Comparison of ENCODE assay signal across 21 mouse cellular contexts in the genomic region with DNA sequence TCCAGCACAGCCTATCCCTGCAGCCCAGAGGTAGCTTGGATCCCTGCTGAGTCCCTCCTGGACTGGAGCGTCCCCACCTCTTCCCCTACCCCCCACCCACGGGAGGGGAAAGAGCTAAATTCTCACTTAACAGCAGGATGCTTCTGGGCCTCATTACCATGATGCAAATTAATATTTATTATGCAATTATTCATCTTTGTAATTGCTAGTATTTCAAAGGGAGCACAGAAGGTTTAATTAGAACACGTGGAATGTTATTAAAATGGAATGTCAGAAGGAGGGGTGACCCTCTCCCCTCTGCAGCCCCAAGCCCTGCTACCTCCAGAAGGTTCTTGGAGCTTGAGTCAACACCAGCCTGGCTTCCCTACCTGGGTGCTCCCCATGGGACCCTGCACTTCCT. TPM values are rescaled to one million over a fixed set of nuclear protein-coding genes. Genes with fewer than 3 reads are reported as not detected.
DNase-seq lines count a peak whose midpoint lies in the region; ATAC-seq lines count a peak whose summit lies in the region.
"Had no signal": no experiment of that assay in that cellular context is flagged by ENCODE, and none has a peak within 500 bp of the region (broad histone marks: within the 10 kb centered on the region; RNA-seq: fewer than 3 reads in every experiment).

No protein-coding gene starts in this region.

- H3K27me3 ChIP-seq in forebrain, embryonic 12.5 days, result peaks cover 19% of the 10 kb centered on the region
- H3K27me3 ChIP-seq in forebrain, embryonic 10.5 days (ENCODE audit: poor library complexity, severe bottlenecking), result peaks cover 49% of the 10 kb centered on the region
- H3K27me3 ChIP-seq in hindbrain, embryonic 14.5 days (ENCODE audit: control insufficient read depth, insufficient read depth, low read length), result no peaks in the 10 kb centered on the region
- H3K27me3 ChIP-seq in hindbrain, embryonic 16.5 days (replicated peaks; ENCODE audit: control insufficient read depth, insufficient read depth, low read length), result 0 out of 2 replicates have a peak, but pooled peaks cover 6% of the 10 kb centered on the region
- peaks cover 6% of the 10 kb centered on the region for H3K27me3 ChIP-seq in midbrain, embryonic 16.5 days (ENCODE audit: control insufficient read depth, insufficient read depth, low read depth, low read length)
- H3K27me3 ChIP-seq in midbrain, embryonic 10.5 days (ENCODE audit: low read depth, poor library complexity, severe bottlenecking), result peaks cover 41% of the 10 kb centered on the region

- DNase-seq in forebrain, embryonic 10.5 days (ENCODE audit: extremely low spot score, low spot score), result no peak
- no peak for DNase-seq in hindbrain, embryonic 14.5 days (ENCODE audit: low spot score)
- DNase-seq in midbrain, embryonic 10.5 days (ENCODE audit: low spot score), result no peak
- DNase-seq in thymus, postnatal 0 days (ENCODE audit: low spot score), result no peak
- DNase-seq: adrenal gland, postnatal 14 days; B cell, adult 2 months; cerebellum, adult 18-20 months; cerebellum, adult 9-11 months; gastrocnemius, postnatal 14 days; heart, adult 2 months; heart, postnatal 14 days; kidney, adult 2 months had no signal

- H3K36me3 ChIP-seq in forebrain, embryonic 12.5 days (replicated peaks), result no peaks in the 10 kb centered on the region
- H3K36me3 ChIP-seq in forebrain, embryonic 10.5 days (replicated peaks), result no peaks in the 10 kb centered on the region
- H3K36me3 ChIP-seq in hindbrain, embryonic 14.5 days (replicated peaks; ENCODE audit: control insufficient read depth, insufficient read depth), result no peaks in the 10 kb centered on the region
- no peaks in the 10 kb centered on the region for H3K36me3 ChIP-seq in hindbrain, embryonic 16.5 days (ENCODE audit: control insufficient read depth, insufficient read depth, low read length)
- H3K36me3 ChIP-seq in midbrain, embryonic 16.5 days (ENCODE audit: control insufficient read depth, insufficient read depth, low read length), result no peaks in the 10 kb centered on the region
- H3K36me3 ChIP-seq in midbrain, embryonic 10.5 days, result 0 out of 2 replicates have a peak, but pooled peaks cover 3% of the 10 kb centered on the region
- H3K36me3 ChIP-seq: embryonic facial prominence, embryonic 10.5 days; G1E; heart, embryonic 15.5 days had no signal

- peaks cover 44% of the 10 kb centered on the region for H3K4me1 ChIP-seq in forebrain, embryonic 12.5 days
- peaks cover 37% of the 10 kb centered on the region for H3K4me1 ChIP-seq in forebrain, embryonic 10.5 days
- H3K4me1 ChIP-seq in hindbrain, embryonic 14.5 days (replicated peaks; ENCODE audit: control insufficient read depth, insufficient read depth, low read length), result peaks cover 10% of the 10 kb centered on the region
- peaks cover 15% of the 10 kb centered on the region for H3K4me1 ChIP-seq in hindbrain, embryonic 16.5 days (ENCODE audit: control insufficient read depth, insufficient read depth, low read depth, low read length)
- H3K4me1 ChIP-seq in midbrain, embryonic 16.5 days (ENCODE audit: control insufficient read depth, insufficient read depth, low read length), result peaks cover 12% of the 10 kb centered on the region
- H3K4me1 ChIP-seq in midbrain, embryonic 10.5 days, result peaks cover 24% of the 10 kb centered on the region

- no peaks in the 10 kb centered on the region for H3K9me3 ChIP-seq in forebrain, embryonic 12.5 days
- peaks cover 13% of the 10 kb centered on the region for H3K9me3 ChIP-seq in forebrain, embryonic 10.5 days
- no peaks in the 10 kb centered on the region for H3K9me3 ChIP-seq in hindbrain, embryonic 14.5 days (ENCODE audit: control insufficient read depth, low read length)
- H3K9me3 ChIP-seq in hindbrain, embryonic 16.5 days (ENCODE audit: control insufficient read depth, low read length), result no peaks in the 10 kb centered on the region
- no peaks in the 10 kb centered on the region for H3K9me3 ChIP-seq in midbrain, embryonic 16.5 days (replicated peaks; ENCODE audit: control insufficient read depth, low read length, poor library complexity, severe bottlenecking)
- peaks cover 15% of the 10 kb centered on the region for H3K9me3 ChIP-seq in midbrain, embryonic 10.5 days (replicated peaks)
- H3K9me3 ChIP-seq: heart, embryonic 15.5 days had no signal

- no peak overlapping the region for H3K9ac ChIP-seq in forebrain, embryonic 12.5 days
- no peak overlapping the region for H3K9ac ChIP-seq in hindbrain, embryonic 14.5 days
- H3K9ac ChIP-seq in hindbrain, embryonic 16.5 days (ENCODE audit: low read depth, low read length), result no peak overlapping the region
- no peak overlapping the region for H3K9ac ChIP-seq in midbrain, embryonic 16.5 days (ENCODE audit: low read depth, low read length)
- H3K9ac ChIP-seq: heart, embryonic 15.5 days had no signal

- no peak for ATAC-seq in forebrain, embryonic 12.5 days (ENCODE audit: low FRiP score)
- ATAC-seq in hindbrain, embryonic 14.5 days (ENCODE audit: low FRiP score), result no peak; the same call in 1 of the 2 replicates
- no peak for ATAC-seq in hindbrain, embryonic 16.5 days
- no peak for ATAC-seq in midbrain, embryonic 16.5 days
- ATAC-seq: CD4-positive, CD25-positive, alpha-beta regulatory T cell, adult 4 months; intestine, embryonic 16.5 days had no signal

- no peak overlapping the region for H3K4me2 ChIP-seq in forebrain, embryonic 12.5 days
- H3K4me2 ChIP-seq in hindbrain, embryonic 14.5 days (replicated peaks), result no peak overlapping the region
- no peak overlapping the region for H3K4me2 ChIP-seq in hindbrain, embryonic 16.5 days (ENCODE audit: low read length)
- no peak overlapping the region for H3K4me2 ChIP-seq in midbrain, embryonic 16.5 days (ENCODE audit: low read length)
- H3K4me2 ChIP-seq: heart, embryonic 11.5 days; heart, embryonic 15.5 days had no signal

- H3K4me3 ChIP-seq in forebrain, embryonic 12.5 days (replicated peaks), result no peak overlapping the region
- H3K4me3 ChIP-seq in forebrain, embryonic 10.5 days, result no peak overlapping the region
- H3K4me3 ChIP-seq in hindbrain, embryonic 14.5 days (replicated peaks; ENCODE audit: low read length), result no peak overlapping the region
- H3K4me3 ChIP-seq in hindbrain, embryonic 16.5 days (ENCODE audit: low read length), result no peak overlapping the region
- H3K4me3 ChIP-seq in midbrain, embryonic 16.5 days (ENCODE audit: low read depth, low read length), result no peak overlapping the region
- H3K4me3 ChIP-seq in midbrain, embryonic 10.5 days, result no peak overlapping the region
- H3K4me3 ChIP-seq: embryonic facial prominence, embryonic 10.5 days; heart, adult 2 months; heart, embryonic 15.5 days had no signal

- peak overlapping the region; percentile 10; the same call in 1 of the 2 replicates for H3K27ac ChIP-seq in forebrain, embryonic 12.5 days
- H3K27ac ChIP-seq in forebrain, embryonic 10.5 days, result no peak overlapping the region
- H3K27ac ChIP-seq in hindbrain, embryonic 14.5 days, result 0 out of 2 replicates have a peak overlapping the region, but pooled peaks have one; percentile 28
- H3K27ac ChIP-seq in hindbrain, embryonic 16.5 days (ENCODE audit: low read depth, low read length), result no peak overlapping the region
- H3K27ac ChIP-seq in midbrain, embryonic 16.5 days (ENCODE audit: low read length), result peak overlapping the region; percentile 24; the same call in 1 of the 2 replicates
- no peak overlapping the region for H3K27ac ChIP-seq in midbrain, embryonic 10.5 days (replicated peaks)
- H3K27ac ChIP-seq: embryonic facial prominence, embryonic 10.5 days; heart, adult 2 months; heart, embryonic 15.5 days had no signal

- whole genome bisulfite sequencing in forebrain, embryonic 12.5 days, result 60% methylated on average over 3 of the region's 3 CpGs
- WGBS in forebrain, embryonic 10.5 days, result 77% methylated on average over 3 of the region's 3 CpGs
- 34% methylated on average over 3 of the region's 3 CpGs for WGBS in hindbrain, embryonic 14.5 days
- WGBS in hindbrain, embryonic 16.5 days, result 28% methylated on average over 3 of the region's 3 CpGs
- WGBS in midbrain, embryonic 16.5 days, result 55% methylated on average over 3 of the region's 3 CpGs
- WGBS in midbrain, embryonic 10.5 days, result 69% methylated on average over 3 of the region's 3 CpGs

RNA-seq across cellular contexts. Expression of a gene that starts 49.4 kb away (rescaled TPM):
- polyA plus RNA-seq in forebrain, embryonic 12.5 days (2016; fragmentation: Nextera tagmentation; extraction: Ambion mirVana), result 7.6 and 10.1 TPM in 2 replicates
- polyA plus RNA-seq in forebrain, embryonic 10.5 days (2016; fragmentation: Nextera tagmentation; extraction: Ambion mirVana), result 14.1 and 14.3 TPM in 2 replicates
- 26.2 and 27.1 TPM in 2 replicates for polyA plus RNA-seq in hindbrain, embryonic 14.5 days (2014; fragmentation: Nextera tagmentation; extraction: Ambion mirVana)
- 30.5 and 33.2 TPM in 2 replicates for polyA plus RNA-seq in hindbrain, embryonic 16.5 days (2015; fragmentation: Nextera tagmentation; extraction: Ambion mirVana)
- polyA plus RNA-seq in midbrain, embryonic 16.5 days (2015; fragmentation: Nextera tagmentation; extraction: Ambion mirVana), result 28.1 and 30.8 TPM in 2 replicates
- 14.7 and 17.1 TPM in 2 replicates for polyA plus RNA-seq in midbrain, embryonic 10.5 days (2016; fragmentation: Nextera tagmentation; extraction: Ambion mirVana)
- polyA plus RNA-seq in thymus, postnatal 0 days (2015; fragmentation: Nextera tagmentation; extraction: Ambion mirVana), result 13.3 and 13.7 TPM in 2 replicates
- polyA plus RNA-seq: G1E had no signal

Comparison
In these comparisons a context has a peak if more than half of its experiments do, and no peak if none do; other contexts are left out.
1. H3K27ac ChIP-seq: peak in forebrain, embryonic 12.5 days (single experiment), hindbrain, embryonic 14.5 days (single experiment) and midbrain, embryonic 16.5 days (single experiment); none in forebrain, embryonic 10.5 days (single experiment), hindbrain, embryonic 16.5 days (single experiment) and midbrain, embryonic 10.5 days (single experiment).